Mouse (Mus musculus) ES-E14 (cell line): ENCODE results near the gene Pou5f1. TPM values are rescaled to one million over a fixed set of nuclear protein-coding genes. Genes with fewer than 3 reads are reported as not detected.
A peak's percentile ranks its signal among the peaks of the same experiment; 100 is the strongest.

ENCODE experiments used
- DNase-seq: peaks from one replicate; pipeline ENCODE4 v3.0.0-alpha.2; 2013; ENCODE audit warnings: low read depth, low spot score
- H3K27ac ChIP-seq: 2 replicates; pipeline ENCODE4 v1.5.1; 2012; ENCODE audit warnings: low read depth, mild to moderate bottlenecking, low read length, moderate library complexity, mixed read lengths; ENCODE audit not compliant: poor library complexity, insufficient read depth, severe bottlenecking
- H3K36me3 ChIP-seq: 2 replicates; pipeline ENCODE4 v1.6.1; 2012; ENCODE audit warnings: mild to moderate bottlenecking, low read length, moderate library complexity, mixed read lengths; ENCODE audit not compliant: control insufficient read depth, poor library complexity, insufficient read depth, severe bottlenecking
- H3K4me1 ChIP-seq, 2 experiments: fragments of 150-350 bp in 1 of 2; sonication (generic) in 1 of 2; 2 replicates each; pipeline ENCODE4 v1.6.1; 2012; ENCODE audit warnings: low read length in 2 of 2, mild to moderate bottlenecking in 1 of 2, mixed read lengths in 1 of 2; ENCODE audit not compliant: control insufficient read depth in 2 of 2, insufficient read depth in 2 of 2, poor library complexity in 1 of 2
- H3K4me3 ChIP-seq, 2 experiments: fragments of 150-350 bp in 1 of 2; sonication (generic) in 1 of 2; 2 replicates each; pipeline ENCODE4 v1.5.1; 2012; ENCODE audit warnings: low read length in 2 of 2, low read depth in 1 of 2, mild to moderate bottlenecking in 1 of 2, mixed read lengths in 1 of 2; ENCODE audit not compliant: insufficient read depth in 1 of 2, poor library complexity in 1 of 2, severe bottlenecking in 1 of 2
- H3K9ac ChIP-seq: 2 replicates; pipeline ENCODE4 v1.6.1; 2012; ENCODE audit warnings: low read depth, mild to moderate bottlenecking, low read length, mixed read lengths; ENCODE audit not compliant: poor library complexity, insufficient read depth, severe bottlenecking
- H3K9me3 ChIP-seq: fragments of 150-350 bp; sonication (generic); 2 replicates; pipeline ENCODE4 v1.6.1; 2012; ENCODE audit warnings: low read depth, mild to moderate bottlenecking, low read length; ENCODE audit not compliant: control insufficient read depth, insufficient read depth
- CHD2 ChIP-seq: IDR thresholded peaks from 2 replicates; pipeline ENCODE4 v1.6.1; 2014; ENCODE audit warnings: mild to moderate bottlenecking, low read depth, low read length, inconsistent platforms
- HCFC1 ChIP-seq: IDR thresholded peaks from 2 replicates; pipeline ENCODE4 v1.6.1; 2012; ENCODE audit warnings: low read length, inconsistent platforms, borderline replicate concordance; ENCODE audit not compliant: insufficient read depth
- MAFK ChIP-seq: IDR thresholded peaks from 2 replicates; pipeline ENCODE4 v1.6.1; 2014; ENCODE audit warnings: mild to moderate bottlenecking, low read depth, low read length, inconsistent platforms; ENCODE audit not compliant: insufficient read depth
- ZC3H11A ChIP-seq: IDR thresholded peaks from 2 replicates; pipeline ENCODE4 v1.6.1; 2012; ENCODE audit warnings: low read depth, mild to moderate bottlenecking, inconsistent platforms, low read length, borderline replicate concordance
- ZNF384 ChIP-seq: IDR thresholded peaks from 2 replicates; pipeline ENCODE4 v1.6.1; 2012; ENCODE audit warnings: low read depth, low read length, inconsistent platforms
- in situ Hi-C, 2 experiments: fragments of 600-800 bp; cut with MboI; formaldehyde crosslinking; loops; one replicate each; pipeline ENCODE4 v1.15.1; 2025; ENCODE audit warnings: low sequenced_read_pairs in 2 of 2, inconsistent platforms in 1 of 2; ENCODE audit not compliant: unreplicated experiment in 2 of 2
- total RNA-seq: library from RNA; depleted of rRNA; stranded (reverse); fragments of 300-350 nt; gene quantifications from 2 replicates; pipeline ENCODE4 v1.2.3, GENCODE M21; 2012

The Pou5f1 gene
- total RNA-seq, 1 experiment: 868 TPM

GRCm38 (mm10) chr17:35469842-35470751, 35.7 kb upstream of the Pou5f1 start, which contains the start of gene H2-Q10:
H2-Q10 (plus strand) TSS chr17:35470089.
- no peak for DNase-seq

GRCm38 (mm10) chr17:35484066-35484465, 21.8 kb upstream of the Pou5f1 start:
- no peak for DNase-seq
- Histone ChIP-seq H3K4me3 (no peak overlapping the region), H3K9ac (peak overlapping the region; percentile 62; the same call in 1 of the 2 replicates), H3K4me1 (peaks cover 2 to 14% of the 10 kb centered on the region in 2 experiments; a peak in 3 of 4 replicates), H3K27ac (no peak overlapping the region), H3K36me3 (no peaks in the 10 kb centered on the region), H3K9me3 (no peaks in the 10 kb centered on the region)
- in situ Hi-C loops: no loop called here
- TF ChIP-seq HCFC1 (no peak), ZC3H11A (peak; percentile 90; the same call in 1 of the 2 replicates)

More at GRCm38 (mm10) chr17:35469842-35470751, 35.7 kb upstream of the Pou5f1 start, which contains the start of gene H2-Q10:
- peak within 1 kb of the TSS; percentile 50 for H3K9ac ChIP-seq
- H3K4me3 ChIP-seq: peak within 1 kb of the TSS; percentile 59 to 67
- no peak for TF ChIP-seq MAFK
- no peaks in the 10 kb centered on the region for H3K9me3 ChIP-seq
- H3K27ac ChIP-seq: no peak within 1 kb of the TSS
- peaks cover 0 to 2% of the 10 kb centered on the region in 2 experiments; a peak in 1 of 4 replicates for H3K4me1 ChIP-seq
- in situ Hi-C loops: no loop called here
- H3K36me3 ChIP-seq: no peaks in the 10 kb centered on the region

- Histone ChIP-seq H3K27ac (peak overlapping the region; percentile 78), H3K9ac (no peak overlapping the region), H3K4me1 (peaks cover 2 to 22% of the 10 kb centered on the region in 2 experiments; a peak in 3 of 4 replicates), H3K4me3 (no peak overlapping the region), H3K36me3 (no peaks in the 10 kb centered on the region), H3K9me3 (no peaks in the 10 kb centered on the region)
- DNase-seq: peak; percentile 74
- TF ChIP-seq ZNF384: no peak
- TF ChIP-seq MAFK: no peak
- peak; percentile 43; the same call in 1 of the 2 replicates for TF ChIP-seq HCFC1
- TF ChIP-seq ZC3H11A: no peak
- no peak for TF ChIP-seq CHD2
- in situ Hi-C loops: no loop called here
Measured at GRCm38 (mm10) chr17:35485702-35486101, 20.1 kb upstream of the Pou5f1 start.

- DNase-seq: no peak
- Histone ChIP-seq H3K9ac (peak overlapping the region; percentile 6; the same call in 1 of the 2 replicates), H3K27ac (peak overlapping the region; percentile 52), H3K9me3 (no peaks in the 10 kb centered on the region), H3K4me3 (peak overlapping the region in 1 of 2 experiments; percentile 10; a peak in 1 of 4 replicates), H3K4me1 (peaks cover 2 to 28% of the 10 kb centered on the region in 2 experiments; a peak in 3 of 4 replicates), H3K36me3 (no peaks in the 10 kb centered on the region)
- TF ChIP-seq ZC3H11A (no peak), ZNF384 (peak; percentile 58; the same call in 1 of the 2 replicates), MAFK (no peak)
- in situ Hi-C loops: no loop called here
Measured at GRCm38 (mm10) chr17:35486726-35487125, 19.1 kb upstream of the Pou5f1 start.

GRCm38 (mm10) chr17:35488041-35488440, 17.8 kb upstream of the Pou5f1 start:
- TF ChIP-seq MAFK (no peak), HCFC1 (no peak)
- in situ Hi-C loops: no loop called here
- no peak overlapping the region for H3K9ac ChIP-seq
- DNase-seq: no peak
- H3K9me3 ChIP-seq: no peaks in the 10 kb centered on the region
- H3K36me3 ChIP-seq: no peaks in the 10 kb centered on the region
- H3K27ac ChIP-seq: peak overlapping the region; percentile 63; the same call in 1 of the 2 replicates
- H3K4me1 ChIP-seq: peaks cover 2 to 28% of the 10 kb centered on the region in 2 experiments; a peak in 3 of 4 replicates
- H3K4me3 ChIP-seq: no peak overlapping the region
